Mouse (Mus musculus) cerebellum, adult 2 months (tissue): ENCODE measurements around the gene Ptpa.

Experiments used
- CTCF ChIP-seq: fragments of 200-500 bp; IDR thresholded peaks from 2 replicates; pipeline ENCODE4 v1.5.1; 2011; ENCODE audit warnings: low read depth, mild to moderate bottlenecking, control low read depth, low read length, moderate library complexity, borderline replicate concordance; ENCODE audit not compliant: insufficient read depth
- POLR2A ChIP-seq: fragments of 200-500 bp; IDR thresholded peaks from 2 replicates; pipeline ENCODE4 v1.6.1; 2011; ENCODE audit warnings: low read length, control low read depth, borderline replicate concordance; ENCODE audit not compliant: insufficient read depth

DNA sequence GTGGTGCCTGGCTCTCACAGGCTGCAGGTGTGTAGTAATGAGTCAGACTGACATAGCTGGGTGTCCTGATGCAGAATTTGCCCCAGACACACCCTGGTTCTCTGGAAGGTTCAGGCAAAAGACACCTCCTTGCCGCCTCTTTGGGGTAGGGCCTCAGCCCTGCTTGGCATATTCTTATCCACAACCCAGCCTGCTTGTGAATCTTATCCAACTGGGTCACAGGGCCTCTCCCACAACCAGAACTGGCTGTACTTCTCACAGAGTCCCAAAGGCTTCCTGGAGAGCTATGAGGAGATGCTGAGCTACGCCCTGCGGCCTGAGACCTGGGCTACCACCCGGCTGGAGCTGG is 34.5 kb upstream of the Ptpa start:
- TF ChIP-seq POLR2A, result no peak
- no peak for TF ChIP-seq CTCF
